Mouse (Mus musculus): ENCODE measurements at regions not wholly inside any gene's neighbourhood (a gene's known extent, or its start where the extent isn't known, plus 50 kb on each side); places are given as distances from the start of the nearest gene placed in this dataset.

DNA sequence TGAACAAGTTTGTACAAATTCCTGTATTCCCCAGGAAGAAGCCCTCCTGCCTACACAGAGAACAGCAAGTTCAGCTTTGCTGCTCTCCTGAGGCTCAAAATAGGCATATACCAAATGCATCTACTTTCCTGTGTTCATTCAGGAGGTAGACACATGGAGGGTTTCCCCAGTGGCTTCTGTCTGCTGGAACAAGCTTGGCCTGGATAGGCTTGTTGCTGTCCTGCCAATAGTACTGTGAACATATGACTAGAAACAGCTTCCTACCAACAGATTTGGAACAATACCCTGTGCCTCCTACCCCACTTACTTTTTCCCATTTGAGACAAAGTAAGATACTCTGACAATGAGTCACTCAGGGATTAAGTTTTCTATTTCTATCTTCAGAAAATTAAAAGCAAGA lies 93.8 kb upstream of the Wdpcp start:
- DNase-seq (ENCODE audit: inconsistent age in 2 of 2, low spot score in 1 of 2): no peak

DNA sequence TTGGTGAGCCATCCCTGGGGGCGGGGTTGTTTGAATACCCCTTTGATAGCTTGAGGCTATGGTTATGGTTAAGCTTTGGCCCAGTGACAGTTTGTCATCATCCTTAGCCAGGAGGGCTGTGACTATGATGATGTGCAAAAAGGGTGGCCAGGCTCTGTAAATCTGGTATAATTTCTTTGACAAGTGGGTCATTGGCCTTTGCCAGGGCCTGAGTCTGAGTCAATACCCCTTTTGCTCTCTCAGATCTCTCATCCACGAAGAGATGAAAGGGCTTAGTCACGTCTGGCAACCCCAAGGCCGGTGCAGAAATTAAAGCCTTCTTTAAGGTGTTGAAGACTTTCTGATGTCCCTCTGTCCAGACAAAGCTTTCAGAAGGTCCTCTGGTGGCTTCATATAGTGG lies 99.7 kb upstream of the Ugp2 start:
- peak in 1 of 2 experiments; percentile 58 for DNase-seq (ENCODE audit: inconsistent age in 2 of 2, low spot score in 1 of 2)

DNA sequence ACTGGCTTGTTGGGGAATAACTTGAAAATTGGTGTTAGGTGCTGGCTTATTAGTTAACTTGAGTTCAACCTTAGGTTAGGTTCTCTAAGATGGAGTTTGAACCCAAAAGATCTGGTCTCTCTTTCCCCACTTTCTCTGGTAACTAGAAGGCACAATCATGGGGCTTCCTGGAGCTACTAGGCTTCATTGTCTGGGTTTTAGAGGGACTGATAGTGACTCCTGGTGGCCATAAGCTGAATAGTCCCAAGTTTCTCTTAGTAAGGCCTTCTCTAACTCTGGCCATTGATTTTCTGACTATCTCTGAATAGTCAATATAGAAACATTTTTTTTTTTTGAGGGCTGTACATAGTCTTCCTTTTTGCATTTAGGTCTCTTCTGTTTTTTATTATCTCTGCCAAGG lies 97.5 kb upstream of the Ugp2 start:
- DNase-seq (ENCODE audit: inconsistent age in 2 of 2, low spot score in 1 of 2): peak in 1 of 2 experiments; percentile 35

DNA sequence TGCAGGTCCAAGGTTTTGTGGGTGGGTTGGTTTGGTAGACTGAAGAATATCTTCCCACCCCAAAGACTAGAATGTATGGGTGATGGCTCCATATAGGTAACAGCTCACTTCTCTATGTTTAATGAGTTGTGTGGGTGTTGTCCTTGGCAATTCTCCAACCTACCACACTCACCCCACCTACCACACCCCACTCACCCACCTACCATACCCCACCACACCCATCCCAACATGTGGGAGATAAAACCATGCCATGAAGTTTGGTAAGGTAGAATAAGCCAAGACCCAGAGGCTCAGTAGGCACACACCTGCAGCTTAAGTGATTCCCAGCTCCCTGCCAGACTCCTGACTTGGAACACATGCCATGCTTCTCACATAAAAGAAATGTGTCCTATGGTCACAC lies 89.0 kb upstream of the Ugp2 start:
- no peak for DNase-seq (ENCODE audit: inconsistent age in 2 of 2, low spot score in 1 of 2)

DNA sequence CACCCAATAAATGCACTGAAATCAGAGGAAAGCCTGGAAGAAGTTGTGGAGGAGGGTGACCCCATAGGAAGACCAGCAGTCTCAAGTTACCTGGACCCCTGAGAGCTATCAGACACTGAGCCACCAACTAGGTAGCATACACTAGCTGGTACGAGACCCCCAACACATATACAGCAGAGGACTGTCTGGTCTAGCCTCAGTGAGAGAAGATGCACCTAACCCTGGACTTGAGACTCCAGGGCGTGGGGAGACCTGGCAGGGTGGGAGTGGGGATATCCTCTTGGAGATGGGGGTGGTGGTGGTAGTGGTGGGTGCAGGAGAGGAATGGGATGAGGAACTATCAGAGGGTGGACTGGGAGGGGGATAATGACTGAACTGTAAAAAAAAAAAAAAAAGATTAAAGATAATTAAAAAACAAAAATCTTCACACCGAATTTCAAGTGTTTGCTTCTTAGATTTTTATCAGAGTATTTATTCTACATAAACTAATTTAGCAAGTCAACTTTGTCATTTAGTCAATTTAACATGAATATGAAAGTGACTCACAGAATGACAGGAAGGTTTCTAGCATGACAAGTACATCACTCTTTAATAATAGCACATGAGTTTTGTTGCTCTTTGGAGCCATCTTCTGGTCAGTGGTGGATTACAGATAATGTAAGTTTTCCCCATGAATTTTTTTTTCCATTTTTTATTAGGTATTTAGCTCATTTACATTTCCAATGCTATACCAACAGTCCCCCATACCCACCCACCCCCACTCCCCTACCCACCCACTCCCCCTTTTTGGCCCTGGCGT lies 82.5 kb upstream of the Ugp2 start:
- peak in 1 of 2 experiments; percentile 79 for DNase-seq (ENCODE audit: inconsistent age in 2 of 2, low spot score in 1 of 2)

DNA sequence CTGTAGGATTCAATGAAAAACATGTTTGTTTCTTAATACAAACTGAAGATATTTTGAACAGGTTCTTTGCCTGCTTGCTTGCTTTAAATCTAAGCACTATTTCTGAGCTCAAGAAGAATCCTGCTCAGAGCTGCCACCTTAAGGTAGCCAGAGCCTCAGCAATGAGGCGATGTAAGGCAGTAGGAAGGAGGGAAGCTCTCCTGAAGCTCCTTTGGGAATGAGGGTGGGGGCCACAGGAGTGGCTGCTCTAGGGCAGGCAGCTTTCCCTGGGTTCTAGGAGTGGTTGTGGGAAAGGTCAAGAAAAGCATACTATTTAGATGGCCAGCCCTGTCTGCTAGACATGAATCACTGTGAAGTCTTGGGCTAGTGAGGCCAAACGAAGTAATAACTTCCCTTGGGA lies 62.7 kb upstream of the Ugp2 start:
- DNase-seq (ENCODE audit: inconsistent age in 2 of 2, low spot score in 1 of 2): peak in 1 of 2 experiments; percentile 34

DNA sequence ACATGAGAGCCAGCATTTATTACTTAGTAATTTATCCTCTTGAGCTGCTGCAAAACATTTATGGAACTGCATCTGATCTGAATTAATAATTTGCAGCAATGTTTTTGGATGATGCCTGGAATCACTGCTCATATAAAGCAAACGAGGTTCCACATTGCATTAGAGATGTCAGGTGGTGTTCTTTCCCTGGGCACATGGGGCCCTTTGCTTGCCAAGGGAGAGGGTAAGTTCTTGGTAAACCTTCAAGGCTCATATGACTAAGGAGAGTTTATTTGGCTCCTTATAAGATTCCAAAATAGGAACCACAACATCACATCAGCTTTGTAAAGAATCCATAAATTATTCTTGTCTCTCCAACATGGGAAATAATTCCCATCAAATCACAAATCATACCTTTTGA lies 59.0 kb upstream of the Ugp2 start:
- DNase-seq (ENCODE audit: inconsistent age in 2 of 2, low spot score in 1 of 2): peak in 1 of 2 experiments; percentile 18

DNA sequence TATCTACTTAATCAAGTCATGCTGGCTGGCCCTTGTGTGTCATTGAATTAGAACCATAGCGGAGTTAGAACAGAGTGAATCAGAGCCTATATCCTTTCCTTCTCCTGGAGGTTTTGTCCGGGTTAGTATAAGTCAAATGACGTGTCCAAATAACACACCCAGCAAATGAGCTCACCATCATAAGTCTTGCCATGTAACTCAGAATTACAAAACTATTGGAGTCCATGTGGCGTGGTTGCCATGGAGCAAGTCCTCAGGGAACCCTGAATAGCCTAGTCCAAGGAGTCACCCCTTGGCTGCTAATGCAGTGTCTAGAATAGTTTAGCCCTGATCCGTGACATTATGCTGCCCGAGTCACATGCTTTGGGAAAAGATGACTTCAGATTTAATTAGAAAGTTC lies 57.7 kb upstream of the Ugp2 start:
- peak; percentile 10 to 67 for DNase-seq (ENCODE audit: inconsistent age in 2 of 2, low spot score in 1 of 2)

DNA sequence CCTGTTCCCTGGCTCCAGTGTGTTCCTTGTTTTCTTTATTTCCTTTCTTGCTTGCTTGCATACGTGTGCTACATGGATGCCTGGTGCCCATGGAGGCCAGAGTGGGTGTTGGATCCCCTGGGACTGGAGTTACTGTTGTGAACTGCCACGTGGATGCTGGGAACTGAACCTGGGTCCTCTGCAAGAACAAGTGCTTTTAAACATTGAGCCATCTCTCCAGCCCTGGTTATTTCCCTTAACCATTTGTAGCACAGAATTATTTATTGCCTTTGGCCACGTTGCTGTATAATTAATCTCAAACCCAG lies 57.0 kb upstream of the Ugp2 start:
- DNase-seq (ENCODE audit: inconsistent age in 2 of 2, low spot score in 1 of 2): no peak

DNA sequence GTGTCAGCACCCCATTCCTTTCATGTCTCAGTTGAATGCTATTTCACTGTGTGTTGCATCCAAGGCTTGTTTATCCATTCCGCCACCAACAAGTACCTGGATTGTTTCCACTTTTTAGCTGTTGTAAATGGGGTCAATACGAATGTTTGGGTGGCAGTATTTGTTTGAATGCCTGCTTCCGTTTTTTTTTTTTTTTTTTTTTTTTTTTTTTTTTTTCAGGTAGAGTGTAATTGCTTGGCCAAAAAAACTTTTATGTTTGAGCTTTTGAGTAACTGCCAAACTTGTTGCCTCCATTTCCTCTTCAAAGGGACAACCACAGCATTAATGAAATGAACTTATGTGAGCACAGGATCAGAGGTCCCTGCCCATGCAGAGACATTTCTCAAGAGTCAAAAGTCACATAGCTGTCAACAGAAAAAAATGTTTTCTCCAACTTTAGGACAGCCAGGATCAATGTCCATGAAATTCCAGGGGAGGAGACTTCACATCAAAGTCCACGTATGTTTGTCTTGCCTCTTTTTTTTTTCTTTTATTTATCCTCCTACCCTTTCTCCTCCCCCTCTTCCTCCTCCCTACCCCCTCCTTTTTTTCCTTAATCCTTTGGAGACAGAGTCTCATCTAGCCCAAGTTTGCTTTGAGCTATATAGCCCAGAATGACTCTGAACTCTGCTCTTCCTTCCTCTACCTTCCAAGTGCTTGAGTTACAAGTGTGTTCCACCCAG lies 56.5 kb upstream of the Ugp2 start:
- no peak for DNase-seq (ENCODE audit: inconsistent age in 2 of 2, low spot score in 1 of 2)

DNA sequence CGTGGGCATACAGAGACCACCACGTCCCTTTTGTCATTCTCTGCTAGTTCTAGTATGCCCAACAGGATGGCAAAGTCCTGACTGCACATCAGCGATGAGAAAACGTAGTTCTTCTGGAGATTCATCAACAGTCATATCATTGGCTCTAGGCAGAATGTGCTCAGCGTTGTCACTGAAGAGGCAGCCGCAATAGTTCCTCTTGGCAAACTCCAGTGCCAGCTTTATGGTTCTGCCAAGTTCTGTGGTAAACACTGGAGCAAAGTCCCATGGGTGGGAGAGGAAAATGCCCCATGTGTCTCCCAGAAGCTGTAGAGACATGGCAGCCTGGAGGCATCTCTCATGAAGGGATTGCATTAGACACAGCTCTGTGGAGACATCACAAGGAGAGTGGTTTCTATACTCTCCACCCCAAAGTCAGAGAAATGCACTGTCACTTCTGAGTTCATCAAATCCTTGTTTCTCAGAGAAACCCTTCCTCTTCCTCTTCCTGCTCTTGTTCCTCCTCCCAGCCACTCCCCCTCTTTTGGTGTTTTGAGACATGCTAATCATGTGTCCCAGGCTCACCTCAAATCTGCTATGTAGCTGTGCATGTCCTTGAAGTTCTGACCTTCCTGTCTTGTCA lies 54.6 kb upstream of the Ugp2 start:
- peak in 1 of 2 experiments; percentile 50 for DNase-seq (ENCODE audit: inconsistent age in 2 of 2, low spot score in 1 of 2)

DNA sequence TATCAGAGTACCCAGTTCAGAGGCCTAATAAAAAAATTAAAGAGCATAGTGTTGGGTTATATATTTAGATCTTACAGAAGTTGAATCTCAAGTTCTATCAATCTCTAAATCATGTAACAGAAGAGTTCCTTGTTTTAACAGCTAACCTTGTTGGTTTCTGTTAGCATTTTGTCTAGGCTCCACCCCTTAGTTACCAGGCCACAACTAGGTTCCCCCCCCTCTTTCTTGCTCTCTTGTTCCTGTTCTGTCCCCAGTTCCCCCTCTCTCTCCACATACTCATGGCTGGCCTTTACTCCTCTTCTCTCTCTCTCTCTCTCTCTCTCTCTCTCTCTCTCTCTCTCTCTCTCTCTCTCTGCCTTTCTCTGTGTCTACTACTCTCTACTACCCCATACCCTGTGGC lies 53.3 kb upstream of the Ugp2 start:
- DNase-seq (ENCODE audit: inconsistent age in 2 of 2, low spot score in 1 of 2): no peak

DNA sequence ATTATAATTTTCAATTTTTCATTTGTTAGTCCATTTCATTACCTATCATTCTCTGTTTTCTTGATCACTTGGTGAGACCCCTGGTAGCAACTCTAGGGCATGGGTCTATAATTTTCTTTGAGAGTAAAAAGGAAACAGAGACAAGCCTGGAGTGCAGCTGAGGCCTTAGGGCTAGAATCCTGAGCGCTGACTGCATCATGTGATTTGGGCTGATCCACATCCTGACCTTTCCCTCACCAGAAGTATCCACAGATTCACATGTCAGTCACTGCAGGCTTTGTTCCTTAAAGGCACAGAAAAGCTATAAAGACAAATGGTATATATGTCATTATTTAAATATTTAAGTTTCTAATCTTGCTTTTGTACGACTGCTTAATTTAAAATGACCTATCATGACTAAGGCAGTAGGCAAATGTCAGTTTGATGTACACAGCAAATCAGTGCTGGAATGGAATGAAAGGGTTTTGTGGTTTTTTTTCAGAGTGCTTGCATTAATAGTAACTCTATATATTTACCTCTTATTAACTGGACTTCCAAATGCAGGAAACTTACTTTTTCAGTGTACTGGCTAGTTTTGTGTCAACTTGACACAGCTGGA lies 51.4 kb upstream of the Ugp2 start:
- peak in 1 of 2 experiments; percentile 26 for DNase-seq (ENCODE audit: inconsistent age in 2 of 2, low spot score in 1 of 2)

Measured in adrenal gland, adult (tissue).